Mouse (Mus musculus) embryonic facial prominence, embryonic 11.5 days (tissue): ENCODE data around the gene Gm48551. TPM values are rescaled to one million over a fixed set of nuclear protein-coding genes. Genes with fewer than 3 reads are reported as not detected.

Source experiments
- ATAC-seq: fragments of 200-750 bp; cut with Nextera tagmentation; replicated peaks from 2 replicates; pipeline ENCODE4 v1.8.0; 2017; ENCODE audit warnings: low read depth; ENCODE audit not compliant: insufficient number of reproducible peaks, low FRiP score, low TSS enrichment
- DNase-seq: peaks from one replicate; pipeline ENCODE4 v3.0.0-alpha.2; 2015; ENCODE audit warnings: low spot score
- H3K27ac ChIP-seq: fragments of 300-500 bp; sonication (generic); replicated peaks from 2 replicates; pipeline ENCODE4 v1.5.1; 2014; ENCODE audit warnings: mild to moderate bottlenecking, low read depth, low read length, control low read depth
- H3K27me3 ChIP-seq: fragments of 300-500 bp; sonication (generic); 2 replicates; pipeline ENCODE4 v1.6.1; 2014; ENCODE audit warnings: mild to moderate bottlenecking, low read length, moderate library complexity, mixed read lengths; ENCODE audit not compliant: control insufficient read depth, insufficient read depth
- H3K36me3 ChIP-seq: fragments of 300-500 bp; sonication (generic); replicated peaks from 2 replicates; pipeline ENCODE4 v1.6.1; 2014; ENCODE audit warnings: low read depth, mild to moderate bottlenecking, low read length, moderate library complexity, mixed read lengths; ENCODE audit not compliant: control insufficient read depth, insufficient read depth
- H3K4me1 ChIP-seq: fragments of 300-500 bp; sonication (generic); 2 replicates; pipeline ENCODE4 v1.6.1; 2014; ENCODE audit warnings: low read length, mixed read lengths; ENCODE audit not compliant: control insufficient read depth, insufficient read depth
- H3K4me2 ChIP-seq: fragments of 300-500 bp; sonication (generic); 2 replicates; pipeline ENCODE4 v1.6.1; 2014; ENCODE audit warnings: low read depth, mild to moderate bottlenecking, control low read depth, low read length, moderate library complexity
- H3K4me3 ChIP-seq: fragments of 300-500 bp; sonication (generic); 2 replicates; pipeline ENCODE4 v1.5.1; 2014; ENCODE audit warnings: low read depth, low read length, control low read depth
- H3K9ac ChIP-seq: fragments of 300-500 bp; sonication (generic); replicated peaks from 2 replicates; pipeline ENCODE4 v1.6.1; 2014; ENCODE audit warnings: mild to moderate bottlenecking, control low read depth, low read length
- H3K9me3 ChIP-seq: fragments of 300-500 bp; sonication (generic); replicated peaks from 2 replicates; pipeline ENCODE4 v1.6.1; 2016; ENCODE audit warnings: mild to moderate bottlenecking, low read length, inconsistent platforms, mixed read lengths; ENCODE audit not compliant: control insufficient read depth
- WGBS: fragments of 180-500 bp; shearing (Covaris S2); extraction: QIAGEN DNeasy Blood & Tissue Kit; methylation state at CpG from one replicate; pipeline ENCODE4 v1.1.7; 2014; 5-methylcytosine and 5-hydroxymethylcytosine counted together
- polyA plus RNA-seq: library from polyadenylated mRNA; unstranded; fragments of >200 nt; fragmentation: Nextera tagmentation; extraction: Ambion mirVana; gene quantifications from 2 replicates; pipeline ENCODE4 v1.2.1, GENCODE M21; 2014

The Gm48551 gene
- polyA plus RNA-seq, 1 experiment from 2014 or later: 2.5 TPM

DNA sequence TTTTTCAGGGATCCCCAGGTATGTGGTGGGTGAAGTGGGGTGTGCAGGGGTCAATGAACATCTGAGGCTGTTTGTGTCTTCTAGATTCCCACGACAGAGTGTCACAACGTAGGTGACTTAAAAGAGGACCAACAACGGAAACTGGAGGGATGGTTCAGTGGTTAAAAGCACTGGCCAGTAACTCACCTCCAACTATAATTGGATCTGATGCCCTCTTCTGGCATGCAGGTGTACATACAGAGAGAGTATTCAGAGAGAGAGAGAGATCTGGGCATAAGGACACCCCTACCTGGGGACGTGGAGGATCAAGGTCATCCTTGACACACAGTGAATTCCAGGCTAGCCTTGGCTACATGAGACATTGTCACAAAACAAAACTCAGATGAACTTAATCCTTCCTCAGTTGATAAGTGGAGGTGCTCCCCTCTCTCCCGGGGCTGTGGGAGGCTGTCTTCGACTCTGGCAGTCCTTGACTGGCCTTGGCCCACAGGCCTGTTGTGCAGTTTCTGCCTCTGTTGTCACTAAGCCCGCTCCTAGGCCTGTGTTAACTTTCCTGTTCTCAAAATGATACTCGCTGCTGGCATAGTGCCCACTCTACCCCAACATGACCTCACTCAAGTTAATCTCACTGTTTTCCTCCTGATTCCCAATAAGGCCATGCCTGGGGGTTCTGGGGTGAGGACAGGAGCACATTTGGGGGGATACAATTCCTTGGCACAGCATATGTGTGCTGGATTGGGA lies 39.7 kb upstream of the Gm48551 start:
- no peak overlapping the region for H3K4me2 ChIP-seq
- H3K9ac ChIP-seq: no peak overlapping the region
- no peak overlapping the region for H3K4me3 ChIP-seq
- DNase-seq (no peak), ATAC-seq (no peak)
- peaks cover 12% of the 10 kb centered on the region for H3K4me1 ChIP-seq
- 56% methylated on average over 8 of the region's 8 CpGs for WGBS
- H3K27me3 ChIP-seq: peaks cover 34% of the 10 kb centered on the region
- H3K27ac ChIP-seq: no peak overlapping the region
- no peaks in the 10 kb centered on the region for H3K9me3 ChIP-seq
- no peaks in the 10 kb centered on the region; the same call in none of the 2 replicates for H3K36me3 ChIP-seq

GRCm38 (mm10) chr10:81345162-81345534 lies 39.1 kb upstream of the Gm48551 start:
- no peak overlapping the region for H3K4me2 ChIP-seq
- WGBS: 84% methylated on average over 4 of the region's 4 CpGs
- H3K4me3 ChIP-seq: no peak overlapping the region
- H3K9me3 ChIP-seq: no peaks in the 10 kb centered on the region
- H3K27ac ChIP-seq: no peak overlapping the region
- no peak for ATAC-seq
- H3K36me3 ChIP-seq: no peaks in the 10 kb centered on the region; the same call in none of the 2 replicates
- peaks cover 12% of the 10 kb centered on the region for H3K4me1 ChIP-seq
- peaks cover 34% of the 10 kb centered on the region for H3K27me3 ChIP-seq
- no peak for DNase-seq
- H3K9ac ChIP-seq: no peak overlapping the region

- Histone ChIP-seq H3K27me3 (peaks cover 28% of the 10 kb centered on the region), H3K9ac (peak overlapping the region; percentile 39), H3K4me3 (peak overlapping the region; percentile 19; the same call in 1 of the 2 replicates), H3K9me3 (no peaks in the 10 kb centered on the region), H3K36me3 (no peaks in the 10 kb centered on the region; the same call in none of the 2 replicates), H3K27ac (no peak overlapping the region), H3K4me1 (peaks cover 12% of the 10 kb centered on the region), H3K4me2 (peak overlapping the region; percentile 45)
- 8% methylated on average over 54 of the region's 55 CpGs for WGBS
- DNase-seq (peak; percentile 79), ATAC-seq (no peak)
Observed at GRCm38 (mm10) chr10:81346453-81347067, 37.7 kb upstream of the Gm48551 start.

DNA sequence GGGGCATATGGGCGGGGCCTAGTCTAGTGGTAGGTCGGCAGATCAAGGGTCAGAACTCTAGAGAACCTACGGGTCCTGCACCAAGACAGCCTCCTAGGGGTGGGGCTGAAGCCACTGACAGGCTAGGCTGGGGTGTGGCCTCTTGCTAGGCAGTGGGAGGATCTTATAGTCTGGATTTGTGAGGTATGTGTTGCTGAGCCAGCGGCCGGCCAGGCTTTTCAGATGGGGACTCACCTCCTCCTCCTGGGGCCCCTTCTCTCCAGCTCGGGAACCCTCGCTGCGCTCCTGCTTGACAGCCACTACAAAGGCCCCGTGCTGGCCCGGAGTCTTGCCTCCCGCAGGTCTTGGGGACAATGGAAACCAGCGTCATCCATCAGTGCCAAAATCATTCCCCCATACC lies 35.1 kb upstream of the Gm48551 start:
- H3K27ac ChIP-seq: no peak overlapping the region
- peaks cover 6% of the 10 kb centered on the region for H3K4me1 ChIP-seq
- WGBS: 3% methylated on average over 12 of the region's 12 CpGs

GRCm38 (mm10) chr10:81349961-81350350 lies 34.3 kb upstream of the Gm48551 start:
- ATAC-seq (peak; percentile 6; the same call in 1 of the 2 replicates), DNase-seq (no peak)
- Histone ChIP-seq H3K4me1 (peaks cover 6% of the 10 kb centered on the region), H3K4me3 (peak overlapping the region; percentile 87), H3K9me3 (no peaks in the 10 kb centered on the region), H3K9ac (peak overlapping the region; percentile 87), H3K4me2 (peak overlapping the region; percentile 40), H3K27me3 (no peaks in the 10 kb centered on the region; the same call in none of the 2 replicates), H3K36me3 (no peaks in the 10 kb centered on the region; the same call in none of the 2 replicates), H3K27ac (no peak overlapping the region)
- WGBS: 0% methylated on average over 23 of the region's 29 CpGs

More for the DNA sequence above, 35.1 kb upstream of the Gm48551 start:
- DNase-seq: peak; percentile 35
- no peaks in the 10 kb centered on the region for H3K9me3 ChIP-seq
- H3K27me3 ChIP-seq: peaks cover 5% of the 10 kb centered on the region
- ATAC-seq: no peak
- no peaks in the 10 kb centered on the region; the same call in none of the 2 replicates for H3K36me3 ChIP-seq
- H3K4me3 ChIP-seq: peak overlapping the region; percentile 87
- peak overlapping the region; percentile 87 for H3K9ac ChIP-seq
- peak overlapping the region; percentile 40 for H3K4me2 ChIP-seq

- ATAC-seq (peak; percentile 91), DNase-seq (peak; percentile 99)
- Histone ChIP-seq H3K36me3 (no peaks in the 10 kb centered on the region; the same call in none of the 2 replicates), H3K9ac (peak within 1 kb of the TSS; percentile 87), H3K27ac (no peak within 1 kb of the TSS), H3K4me1 (peaks cover 6% of the 10 kb centered on the region), H3K9me3 (no peaks in the 10 kb centered on the region), H3K4me3 (peak within 1 kb of the TSS; percentile 87), H3K4me2 (peak within 1 kb of the TSS; percentile 40), H3K27me3 (no peaks in the 10 kb centered on the region)
- WGBS: under 1% methylated on average over 53 of the region's 54 CpGs
Observed at GRCm38 (mm10) chr10:81350351-81351063, 33.8 kb upstream of the Gm48551 start, which contains the start of gene Hmg20b. Gene Hmg20b, minus strand, starts transcription at chr10:81350480.

GRCm38 (mm10) chr10:81351678-81352291 lies 32.5 kb upstream of the Gm48551 start:
- no peaks in the 10 kb centered on the region; the same call in 1 of the 2 replicates for H3K36me3 ChIP-seq
- H3K4me1 ChIP-seq: peaks cover 6% of the 10 kb centered on the region
- DNase-seq (no peak), ATAC-seq (no peak)
- no peak overlapping the region for H3K9ac ChIP-seq
- no peak overlapping the region for H3K4me2 ChIP-seq
- WGBS: 21% methylated on average over 9 of the region's 9 CpGs
- no peaks in the 10 kb centered on the region for H3K9me3 ChIP-seq
- H3K27me3 ChIP-seq: no peaks in the 10 kb centered on the region
- no peak overlapping the region for H3K4me3 ChIP-seq
- H3K27ac ChIP-seq: no peak overlapping the region
